Mouse (Mus musculus) spleen, postnatal 4 days (tissue): ENCODE results near the gene Hspa1a.
"Not testable (repeated sequence)": the region's sequence is repeated elsewhere in the genome, so short reads cannot be mapped to it uniquely, and the experiment has no call there.

Experiments used
- DNase-seq, 2 experiments: peaks; one replicate each; pipeline ENCODE4 v3.0.0; 2022; ENCODE audit warnings: low spot score in 2 of 2

Gene Hspa1a

DNA sequence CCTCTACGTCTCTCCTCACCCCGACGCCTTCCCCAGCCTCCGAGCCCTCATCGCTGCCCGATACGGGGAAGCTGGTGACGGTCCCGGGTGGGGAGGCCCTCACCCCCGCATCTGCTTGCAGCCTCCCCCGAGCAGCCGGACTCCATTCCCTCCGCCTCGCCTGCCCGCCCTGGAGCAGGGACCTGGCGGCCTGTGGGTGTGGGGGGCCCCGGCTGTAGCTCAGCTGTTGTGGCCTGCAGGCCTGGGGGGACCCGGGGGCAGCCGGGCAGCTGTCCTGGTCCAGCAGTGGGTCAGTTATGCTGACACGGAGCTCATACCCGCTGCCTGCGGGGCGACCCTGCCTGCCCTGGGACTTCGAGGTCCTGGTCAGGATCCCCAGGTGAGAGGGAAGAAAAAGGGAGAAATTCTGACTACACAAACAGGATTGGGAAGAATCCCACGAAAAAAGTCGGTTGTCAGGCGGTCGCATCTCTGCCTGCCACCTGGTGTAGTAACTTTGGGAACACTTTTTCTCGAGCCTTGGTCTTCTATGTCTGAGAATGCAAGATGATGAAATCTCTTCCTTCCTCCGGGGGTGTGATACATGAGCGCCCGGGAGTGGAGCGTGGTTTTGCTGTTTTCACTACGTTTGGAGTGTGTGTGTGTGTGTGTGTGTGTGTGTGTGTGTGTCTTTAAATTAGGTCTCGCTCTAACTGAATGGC is 29.6 kb upstream of the Hspa1a start:
- peak; percentile 54 to 82 for DNase-seq

DNA sequence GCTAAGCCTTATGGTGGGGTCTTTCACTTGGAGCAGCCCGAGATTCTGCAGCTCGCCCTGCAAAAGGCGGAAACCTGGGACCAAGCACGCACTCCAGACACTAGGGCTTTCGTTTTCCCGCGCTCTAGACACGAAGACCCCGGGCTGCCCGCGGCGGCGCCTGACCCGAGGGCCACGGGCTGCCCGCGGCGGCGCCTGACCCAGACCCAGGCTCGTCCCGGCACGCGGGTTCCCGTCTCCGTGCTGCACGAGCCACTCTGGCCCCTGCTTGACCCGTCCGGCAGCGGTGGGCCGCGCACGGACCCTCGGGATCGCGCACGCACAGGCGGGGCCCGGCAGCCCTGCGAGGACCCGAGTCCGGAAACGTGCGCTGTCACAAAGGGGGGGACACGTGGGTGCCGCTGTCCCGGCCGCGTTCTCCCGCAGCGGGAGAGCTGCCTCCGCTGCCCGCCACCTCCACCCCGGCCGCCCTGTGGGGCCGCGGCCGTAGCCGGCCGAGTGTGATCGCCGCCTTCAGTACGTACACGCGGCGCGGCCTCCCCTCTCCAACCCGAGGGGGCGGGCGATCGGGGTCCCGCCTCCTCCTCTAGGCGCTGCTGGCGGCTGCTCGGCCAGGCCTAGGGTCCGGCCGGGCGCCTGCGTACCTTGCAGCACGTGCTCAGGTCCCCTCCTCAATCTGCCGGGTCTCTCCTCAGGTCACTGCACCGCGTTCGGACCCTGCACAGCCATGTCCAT is 28.9 kb upstream of the Hspa1a start, which contains the start of gene Vars:
Gene Vars, plus strand, starts transcription at position 271 of the 735 bp plus-strand sequence.
- peak; percentile 85 to 94 for DNase-seq

DNA sequence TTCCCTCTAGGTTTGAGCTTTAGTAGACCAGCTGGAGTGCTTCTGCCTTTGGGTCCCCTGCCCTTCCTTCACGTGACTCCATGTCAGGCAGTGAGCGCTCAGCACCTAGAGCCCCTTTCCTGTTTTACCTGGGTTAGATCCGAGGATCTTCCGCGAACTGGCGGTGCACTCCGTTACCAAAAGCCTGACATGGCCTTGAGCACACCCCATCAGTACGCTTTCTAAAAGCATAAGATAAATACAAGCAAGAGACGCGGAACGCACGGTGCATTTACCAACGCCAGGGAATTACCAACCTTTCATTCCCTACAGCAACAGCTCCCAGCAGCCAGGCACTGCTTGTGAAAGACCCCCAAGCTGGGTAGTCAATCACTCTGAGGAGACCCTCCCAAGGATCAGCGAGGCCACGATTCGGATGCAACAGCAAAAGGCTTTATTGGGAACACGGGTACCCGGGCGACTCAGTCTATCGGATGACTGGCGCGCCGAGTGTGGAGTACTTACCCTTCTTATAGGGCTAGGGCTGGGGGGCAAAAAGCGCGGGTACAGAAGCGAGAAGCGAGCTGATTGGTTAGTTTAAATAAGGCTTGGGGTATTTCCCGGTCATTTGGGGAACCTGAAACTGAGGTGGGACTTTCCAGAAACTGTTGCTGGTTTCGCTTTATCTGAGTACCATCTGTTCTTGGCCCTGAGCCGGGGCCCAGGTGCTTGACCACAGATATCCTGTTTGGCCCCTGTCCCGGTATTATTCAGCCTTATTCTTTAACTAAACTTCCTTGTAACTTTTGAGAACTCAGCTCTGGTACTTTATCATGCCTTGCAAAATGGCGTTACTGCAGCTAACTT is 28.1 kb upstream of the Hspa1a start:
- peak; percentile 63 to 76 for DNase-seq

DNA sequence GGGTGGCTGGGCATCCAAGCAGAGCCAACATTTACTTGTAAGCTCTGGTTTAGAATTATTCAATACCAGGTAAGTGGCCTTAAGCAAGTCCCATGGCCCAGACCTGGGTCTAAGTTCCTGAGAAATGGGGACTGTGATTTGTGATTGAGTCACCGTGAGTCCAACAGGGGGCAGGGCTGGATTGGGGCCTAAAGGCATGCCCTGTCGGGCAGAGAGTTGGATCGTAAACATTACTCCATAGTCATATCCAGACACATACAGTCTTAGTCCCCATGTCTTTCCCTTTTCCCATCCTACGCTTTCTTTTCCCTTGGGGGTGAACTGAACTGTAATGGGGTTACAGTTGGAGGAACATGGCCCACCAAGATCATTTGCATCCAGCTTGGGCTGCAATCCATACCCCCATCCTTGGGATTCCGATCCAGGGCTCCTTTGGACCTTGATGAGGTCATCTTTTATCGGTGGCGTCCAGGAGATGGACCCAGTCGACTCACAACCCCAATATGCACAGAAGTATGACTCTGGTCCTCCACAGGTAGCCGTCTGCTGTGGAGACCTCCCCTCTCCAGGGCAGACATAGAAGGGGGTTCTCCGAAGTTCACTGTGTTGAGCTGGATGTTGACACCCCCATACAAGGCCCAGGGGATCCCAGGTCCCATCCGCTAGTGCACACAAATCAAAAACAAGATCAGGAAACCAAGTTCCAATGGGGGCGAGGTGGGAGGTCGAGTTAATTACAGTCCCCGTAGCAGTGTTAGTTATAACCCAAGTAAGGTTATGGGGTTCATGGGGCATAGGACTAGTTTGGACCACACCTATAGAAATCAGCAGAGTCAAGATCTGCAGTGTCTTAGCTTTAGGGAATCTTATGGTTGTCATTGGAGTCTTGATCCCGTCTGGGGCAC is 26.8 kb upstream of the Hspa1a start:
- no peak for DNase-seq

DNA sequence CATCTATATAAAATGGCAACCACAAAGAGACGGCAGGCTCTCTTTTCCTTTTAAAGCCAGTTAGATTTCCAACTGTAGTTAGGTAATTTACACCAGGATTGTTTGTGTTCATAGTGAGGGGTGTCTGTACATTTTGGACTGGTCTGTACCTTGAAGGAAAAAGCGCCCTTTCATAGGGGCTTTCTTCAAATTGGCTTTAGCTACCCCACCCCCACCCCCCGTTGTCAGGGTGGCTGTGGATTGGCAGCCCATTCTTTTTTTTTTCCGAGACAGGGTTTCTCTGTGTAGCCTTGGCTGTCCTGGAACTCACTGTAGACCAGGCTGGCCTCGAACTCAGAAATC is 25.2 kb upstream of the Hspa1a start:
- DNase-seq, result no peak

DNA sequence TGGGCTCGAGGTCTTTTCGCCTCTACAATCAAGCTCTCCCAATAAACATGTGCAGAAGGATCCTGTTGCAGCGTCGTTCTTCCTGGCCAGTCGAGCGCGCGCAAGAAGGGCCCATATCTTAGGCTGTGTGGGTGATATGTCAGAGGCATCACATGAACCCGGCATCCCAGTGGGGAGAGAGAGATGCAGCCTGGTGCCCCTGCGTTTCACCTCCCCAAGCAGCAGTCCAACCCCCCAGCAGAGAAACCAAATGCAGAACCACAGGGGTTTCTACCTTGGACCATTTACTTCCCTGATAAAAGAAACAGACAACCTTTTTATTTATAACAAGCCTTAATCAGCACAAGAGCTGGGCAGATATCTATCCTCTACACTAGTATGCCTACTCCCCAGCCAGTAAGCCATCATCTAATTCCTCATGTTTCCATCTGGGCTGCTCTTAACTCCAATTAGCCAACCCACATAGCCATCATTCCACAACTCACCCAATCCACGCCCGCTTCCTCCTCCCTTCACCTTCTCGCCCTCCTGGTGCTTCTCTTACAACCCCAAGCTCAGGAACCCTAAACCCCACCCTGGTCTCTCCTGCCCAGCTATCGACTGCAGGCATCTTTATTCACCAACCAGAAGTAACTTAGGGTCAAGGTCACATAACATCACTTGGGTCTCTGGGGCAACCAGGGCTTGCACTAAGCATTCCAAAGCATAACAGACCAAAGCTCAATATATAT is 24.6 kb upstream of the Hspa1a start:
- DNase-seq, result no peak

DNA sequence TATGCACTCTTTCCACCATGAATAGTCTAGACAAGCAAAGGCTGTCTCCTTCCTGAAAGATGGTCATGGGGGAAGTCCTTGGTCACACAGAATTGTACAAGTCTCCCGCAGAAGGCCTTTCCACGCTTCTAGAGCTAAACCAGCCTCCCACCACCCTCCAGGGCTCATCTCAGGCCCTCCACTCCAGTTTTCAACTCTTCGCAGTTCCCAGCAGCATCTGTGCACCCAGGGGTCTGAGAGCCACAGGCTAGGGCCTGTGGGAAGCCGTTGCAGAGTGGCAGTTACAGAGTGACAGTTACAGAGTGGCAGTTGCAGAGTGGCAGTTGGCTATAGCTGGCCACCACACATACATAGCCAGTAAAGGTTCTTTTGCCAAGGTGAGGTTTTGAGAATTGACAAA is 24.0 kb upstream of the Hspa1a start:
- not testable (repeated sequence) for DNase-seq

DNA sequence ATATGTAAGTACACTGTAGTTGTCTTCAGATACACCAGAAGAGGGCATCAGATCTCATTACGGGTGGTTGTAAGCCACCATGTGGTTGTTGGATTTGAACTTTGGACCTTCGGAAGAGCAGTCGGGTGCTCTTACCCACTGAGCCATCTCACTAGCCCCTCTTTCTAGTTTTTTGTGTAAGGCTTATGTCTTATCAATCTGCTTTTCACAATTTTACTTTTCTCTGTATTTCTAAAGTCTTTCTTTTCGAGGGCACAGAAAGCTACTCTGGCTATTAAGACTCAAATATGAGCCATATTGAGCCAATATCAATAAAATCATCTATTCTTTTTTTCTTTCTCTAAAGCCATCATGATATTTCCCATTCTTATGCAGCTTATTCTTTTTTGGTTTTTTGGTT is 23.2 kb upstream of the Hspa1a start:
- DNase-seq, result not testable (repeated sequence)

DNA sequence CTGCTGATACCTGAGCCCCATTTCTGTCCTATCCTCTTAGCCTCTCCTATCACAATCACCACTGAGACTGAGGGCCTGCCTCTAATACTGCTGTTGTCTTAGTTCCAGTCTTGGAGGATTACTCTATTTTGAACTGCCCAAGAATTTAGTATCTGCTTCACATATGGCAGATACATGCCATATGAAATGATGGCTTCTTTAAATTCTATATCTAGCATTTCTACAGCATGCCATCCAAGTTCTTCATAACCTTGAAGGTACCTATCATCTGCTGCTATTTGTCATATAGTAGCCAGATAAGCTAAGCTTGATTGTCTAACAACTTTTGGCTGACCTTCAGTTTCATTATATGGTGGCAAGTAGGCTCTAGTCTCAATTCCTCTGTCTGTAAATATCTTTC is 22.8 kb upstream of the Hspa1a start:
- DNase-seq, result no peak

DNA sequence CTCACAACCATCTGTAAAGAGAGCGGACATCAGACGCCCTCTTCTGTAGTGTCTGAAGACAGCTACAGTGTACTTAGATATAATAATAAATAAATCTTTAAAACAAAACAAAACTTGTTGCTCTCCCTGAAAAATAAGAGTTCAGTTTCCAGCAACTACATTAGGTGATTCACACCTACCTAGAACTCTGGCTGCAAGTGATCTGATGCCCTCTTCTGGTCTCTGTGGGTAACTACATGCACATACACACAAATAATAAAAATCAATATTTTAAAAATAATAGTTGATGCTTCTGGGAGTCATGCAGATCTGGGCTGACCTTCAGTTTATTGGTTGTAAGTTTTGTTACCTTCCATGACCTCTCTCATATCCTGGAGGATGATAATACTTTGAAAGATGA is 12.3 kb upstream of the Hspa1a start:
- peak in 1 of 2 experiments; percentile 24 for DNase-seq

DNA sequence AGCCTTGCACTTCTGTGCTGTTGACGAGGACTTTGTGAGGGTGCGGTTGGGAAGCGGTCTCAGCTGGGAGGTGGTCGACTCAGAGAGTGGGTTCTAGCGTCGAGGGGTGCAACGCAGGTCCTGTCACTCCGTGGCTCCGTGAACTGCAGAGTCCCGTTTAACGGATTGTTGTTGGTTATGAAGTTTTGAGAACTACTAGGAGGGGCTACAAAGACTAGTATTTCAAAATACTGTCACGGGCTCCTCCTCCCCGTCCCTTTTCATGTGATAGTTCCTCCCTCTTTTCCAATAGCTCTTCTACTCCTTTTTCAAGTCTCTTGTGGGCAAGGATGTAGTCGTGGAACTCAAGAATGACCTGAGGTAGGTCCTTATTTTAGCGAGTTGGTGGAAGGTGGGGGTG is 10.4 kb upstream of the Hspa1a start:
- DNase-seq, result no peak

DNA sequence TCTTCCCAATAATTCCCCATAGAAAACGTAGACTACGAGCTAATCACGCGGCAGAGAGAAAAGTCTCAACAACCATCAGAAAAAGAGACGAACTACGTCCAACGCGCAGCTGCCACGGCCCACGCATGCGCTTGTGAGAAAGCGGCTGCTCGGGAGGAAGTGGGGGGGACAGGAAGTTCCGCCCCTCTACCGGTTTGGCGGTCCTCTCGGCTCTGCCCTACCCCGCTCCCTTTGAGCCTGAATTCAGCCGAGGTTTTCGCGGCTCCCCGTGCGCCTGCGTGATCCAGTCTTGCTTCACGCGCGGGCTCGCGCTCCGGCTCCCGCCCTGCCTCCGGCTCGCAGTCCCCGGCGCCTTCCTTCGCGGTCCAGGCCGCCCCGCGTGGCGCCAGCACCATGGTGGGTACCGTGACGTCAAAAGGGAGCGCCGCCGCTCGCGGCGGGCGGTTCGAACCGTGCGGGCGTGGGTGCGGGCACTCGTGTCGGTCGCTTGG is 9.8 kb upstream of the Hspa1a start, which contains the start of gene Lsm2:
Gene Lsm2, plus strand, starts transcription at position 173 of the 491 bp plus-strand sequence.
- DNase-seq, result peak; percentile 88 to 94

DNA sequence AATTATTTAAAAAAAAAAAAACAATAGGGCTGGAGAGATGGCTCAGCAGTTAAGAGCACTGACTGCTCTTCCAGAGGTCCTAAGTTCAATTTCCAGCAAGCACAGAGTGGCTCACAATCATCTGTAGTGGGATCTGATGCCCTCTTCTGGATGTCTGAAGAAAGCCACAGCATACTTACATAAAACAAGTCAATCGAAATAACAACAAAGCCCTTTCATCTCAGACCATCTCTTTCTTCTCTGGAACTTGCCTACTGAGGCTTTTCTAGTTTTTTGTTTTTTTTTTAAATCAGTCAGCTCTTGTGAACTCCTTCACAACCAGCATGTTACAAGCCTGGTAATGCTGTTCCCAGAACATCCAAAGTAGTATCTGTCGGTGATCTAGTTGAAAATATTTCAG is 8.7 kb upstream of the Hspa1a start:
- peak in 1 of 2 experiments; percentile 33 for DNase-seq

DNA sequence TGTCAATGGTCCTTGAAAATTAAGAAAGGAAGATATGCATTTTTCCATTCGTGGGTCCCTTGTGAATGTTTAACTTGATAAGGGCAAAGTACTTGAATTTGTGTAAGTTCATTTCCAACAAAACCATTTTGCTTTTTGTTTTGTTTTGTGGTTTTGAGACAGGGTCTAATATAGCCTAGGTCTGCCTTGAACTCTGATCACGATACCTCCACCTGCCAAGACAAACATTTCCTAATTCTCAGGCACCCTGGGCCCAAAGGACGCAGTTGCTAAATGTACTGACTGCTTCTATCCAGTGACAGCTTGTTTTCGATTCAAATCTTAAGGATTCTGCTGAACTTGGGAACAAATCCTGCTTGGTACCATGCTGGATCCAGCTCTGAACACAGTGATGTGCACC is 7.7 kb upstream of the Hspa1a start:
- DNase-seq, result no peak

DNA sequence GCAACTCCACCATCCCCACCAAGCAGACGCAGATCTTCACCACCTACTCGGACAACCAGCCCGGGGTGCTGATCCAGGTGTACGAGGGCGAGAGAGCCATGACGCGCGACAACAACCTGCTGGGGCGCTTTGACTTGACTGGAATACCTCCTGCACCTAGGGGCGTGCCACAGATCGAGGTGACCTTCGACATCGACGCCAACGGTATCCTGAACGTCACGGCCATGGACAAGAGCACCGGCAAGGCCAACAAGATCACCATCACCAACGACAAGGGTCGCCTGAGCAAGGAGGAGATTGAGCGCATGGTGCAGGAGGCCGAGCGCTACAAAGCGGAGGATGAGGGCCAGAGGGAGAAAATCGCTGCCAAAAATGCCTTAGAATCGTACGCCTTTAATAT is 6.3 kb upstream of the Hspa1a start:
- DNase-seq, result no peak

DNA sequence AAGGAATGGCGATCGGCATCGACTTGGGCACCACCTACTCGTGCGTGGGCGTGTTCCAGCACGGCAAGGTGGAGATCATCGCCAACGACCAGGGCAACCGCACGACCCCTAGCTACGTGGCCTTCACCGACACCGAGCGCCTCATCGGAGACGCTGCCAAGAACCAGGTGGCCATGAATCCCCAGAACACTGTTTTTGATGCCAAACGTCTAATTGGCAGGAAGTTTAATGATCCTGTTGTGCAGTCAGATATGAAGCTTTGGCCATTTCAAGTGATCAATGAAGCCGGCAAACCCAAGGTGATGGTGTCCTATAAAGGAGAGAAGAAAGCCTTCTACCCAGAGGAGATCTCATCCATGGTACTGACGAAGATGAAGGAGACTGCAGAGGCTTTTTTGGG is 5.0 kb upstream of the Hspa1a start:
- DNase-seq, result no peak

DNA sequence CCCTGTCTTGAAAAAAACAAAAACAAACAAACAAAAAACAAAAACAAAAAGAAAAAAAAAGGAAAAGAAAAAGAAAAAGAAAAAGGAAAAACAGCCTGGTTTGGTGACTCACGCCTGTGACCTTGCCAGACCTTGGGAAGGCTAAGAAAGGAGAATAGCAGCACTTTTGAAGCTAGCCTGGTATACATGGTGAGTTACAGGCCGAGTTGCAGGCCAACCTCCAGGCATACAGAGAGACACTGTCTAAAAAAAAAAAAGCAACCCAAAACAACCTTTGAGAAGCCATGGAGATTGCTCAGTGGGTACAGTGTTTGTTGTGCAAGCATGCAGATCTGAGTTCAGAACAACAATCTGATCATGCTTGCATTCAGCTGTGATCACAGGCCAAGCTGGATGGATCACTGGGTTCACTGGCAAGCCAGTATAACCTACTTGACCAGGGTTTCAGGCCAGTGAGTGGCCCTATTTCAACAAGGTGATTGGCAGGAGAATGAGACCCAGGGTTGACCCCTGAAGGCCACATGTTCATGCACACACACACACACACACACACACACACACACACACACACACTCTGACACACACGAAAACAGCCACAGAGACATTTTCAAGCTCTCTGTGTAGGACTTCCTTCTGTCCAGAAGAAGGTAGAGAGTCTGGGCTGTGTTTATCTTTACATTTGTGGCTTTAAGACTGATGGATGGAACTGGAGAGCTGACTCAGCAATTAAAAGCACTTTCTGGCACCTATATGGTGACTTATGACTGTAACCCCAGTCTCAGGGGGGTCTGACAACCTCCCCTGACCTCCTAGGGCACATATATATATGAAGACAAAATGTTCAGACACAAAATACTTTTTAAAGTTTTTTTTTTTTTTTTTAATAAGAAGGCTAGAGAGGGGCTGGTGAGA is 3.9 kb upstream of the Hspa1a start:
- DNase-seq, result no peak

DNA sequence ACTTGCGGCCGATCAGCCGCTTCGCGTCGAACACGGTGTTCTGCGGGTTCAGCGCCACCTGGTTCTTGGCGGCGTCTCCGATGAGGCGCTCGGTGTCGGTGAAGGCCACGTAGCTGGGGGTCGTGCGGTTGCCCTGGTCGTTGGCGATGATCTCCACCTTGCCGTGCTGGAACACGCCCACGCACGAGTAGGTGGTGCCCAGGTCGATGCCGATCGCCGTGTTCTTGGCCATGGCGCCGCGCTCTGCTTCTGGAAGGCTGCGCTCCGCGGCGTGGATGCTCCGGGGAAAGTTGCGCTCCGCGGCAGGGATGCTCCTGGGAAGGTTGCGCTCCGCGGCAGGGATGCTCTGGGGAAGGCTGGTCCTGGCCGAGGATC is 275 bp downstream of the Hspa1a start:
- not testable (repeated sequence) for DNase-seq

DNA sequence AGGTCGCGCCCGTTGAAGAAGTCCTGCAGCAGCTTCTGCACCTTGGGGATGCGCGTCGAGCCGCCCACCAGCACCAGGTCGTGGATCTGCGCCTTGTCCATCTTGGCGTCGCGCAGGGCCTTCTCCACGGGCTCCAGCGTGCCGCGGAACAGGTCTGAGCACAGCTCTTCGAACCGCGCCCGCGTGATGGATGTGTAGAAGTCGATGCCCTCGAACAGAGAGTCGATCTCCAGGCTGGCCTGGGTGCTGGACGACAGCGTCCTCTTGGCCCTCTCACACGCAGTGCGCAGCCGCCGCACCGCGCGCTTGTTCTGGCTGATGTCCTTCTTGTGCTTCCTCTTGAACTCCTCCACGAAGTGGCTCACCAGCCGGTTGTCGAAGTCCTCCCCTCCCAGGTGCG is 1.1 kb downstream of the Hspa1a start:
- DNase-seq, result not testable (repeated sequence)
